Mouse (Mus musculus): ENCODE results near the gene Sfmbt1. TPM values are rescaled to one million over a fixed set of nuclear protein-coding genes. Genes with fewer than 3 reads are reported as not detected.

The Sfmbt1 gene
- total RNA-seq, 1 experiment: 7.0 TPM

GRCm38 (mm10) chr14:30704098-30704855, 10.4 kb upstream of the Sfmbt1 start:
- Histone ChIP-seq H3K4me1 (ENCODE audit: control insufficient read depth in 2 of 2, insufficient read depth in 2 of 2, low read length in 2 of 2, poor library complexity in 1 of 2) (peaks cover 0 to 4% of the 10 kb centered on the region in 2 experiments; a peak in 1 of 4 replicates), H3K36me3 (ENCODE audit: control insufficient read depth, insufficient read depth, low read length, poor library complexity, severe bottlenecking) (no peaks in the 10 kb centered on the region), H3K9ac (ENCODE audit: insufficient read depth, low read depth, low read length, poor library complexity, severe bottlenecking) (no peak overlapping the region), H3K4me3 (ENCODE audit: insufficient read depth in 1 of 2, low read depth in 1 of 2, low read length in 2 of 2, poor library complexity in 1 of 2, severe bottlenecking in 1 of 2) (no peak overlapping the region), H3K27ac (ENCODE audit: insufficient read depth, low read depth, low read length, poor library complexity, severe bottlenecking) (no peak overlapping the region), H3K9me3 (ENCODE audit: control insufficient read depth, insufficient read depth, low read depth, low read length) (no peaks in the 10 kb centered on the region)
- no peak for DNase-seq (ENCODE audit: low read depth, low spot score)
- TF ChIP-seq ZC3H11A (IDR thresholded peaks at IDR 0.05; ENCODE audit: borderline replicate concordance, low read depth, low read length) (no peak), CHD2 (IDR thresholded peaks at IDR 0.05; ENCODE audit: low read depth, low read length) (no peak), ZNF384 (IDR thresholded peaks at IDR 0.05; ENCODE audit: low read depth, low read length) (no peak), HCFC1 (IDR thresholded peaks at IDR 0.05; ENCODE audit: borderline replicate concordance, insufficient read depth, low read length) (no peak), MAFK (IDR thresholded peaks at IDR 0.05; ENCODE audit: insufficient read depth, low read depth, low read length) (no peak)
- in situ Hi-C loops (cut with MboI; ENCODE audit: low sequenced_read_pairs in 2 of 2, unreplicated experiment in 2 of 2): no loop called here

- in situ Hi-C loops (cut with MboI; ENCODE audit: low sequenced_read_pairs in 2 of 2, unreplicated experiment in 2 of 2): no loop called here
- DNase-seq (ENCODE audit: low read depth, low spot score): no peak
- H3K36me3 ChIP-seq (ENCODE audit: control insufficient read depth, insufficient read depth, low read length, poor library complexity, severe bottlenecking): no peaks in the 10 kb centered on the region
- no peaks in the 10 kb centered on the region for H3K9me3 ChIP-seq (ENCODE audit: control insufficient read depth, insufficient read depth, low read depth, low read length)
- no peaks in the 10 kb centered on the region for H3K4me1 ChIP-seq (ENCODE audit: control insufficient read depth in 2 of 2, insufficient read depth in 2 of 2, low read length in 2 of 2, poor library complexity in 1 of 2)
- TF ChIP-seq HCFC1 (IDR thresholded peaks at IDR 0.05; ENCODE audit: borderline replicate concordance, insufficient read depth, low read length) (no peak), CHD2 (IDR thresholded peaks at IDR 0.05; ENCODE audit: low read depth, low read length) (no peak), MAFK (IDR thresholded peaks at IDR 0.05; ENCODE audit: insufficient read depth, low read depth, low read length) (no peak), ZNF384 (IDR thresholded peaks at IDR 0.05; ENCODE audit: low read depth, low read length) (no peak), ZC3H11A (IDR thresholded peaks at IDR 0.05; ENCODE audit: borderline replicate concordance, low read depth, low read length) (no peak)
- no peak overlapping the region for H3K9ac ChIP-seq (ENCODE audit: insufficient read depth, low read depth, low read length, poor library complexity, severe bottlenecking)
- no peak overlapping the region for H3K4me3 ChIP-seq (ENCODE audit: insufficient read depth in 1 of 2, low read depth in 1 of 2, low read length in 2 of 2, poor library complexity in 1 of 2, severe bottlenecking in 1 of 2)
- no peak overlapping the region for H3K27ac ChIP-seq (ENCODE audit: insufficient read depth, low read depth, low read length, poor library complexity, severe bottlenecking)
These were observed 2.8 kb upstream of the Sfmbt1 start for GRCm38 (mm10) chr14:30711892-30712291.

GRCm38 (mm10) chr14:30713769-30714168, 880 bp upstream of the Sfmbt1 start:
- in situ Hi-C loops (cut with MboI; ENCODE audit: low sequenced_read_pairs in 2 of 2, unreplicated experiment in 2 of 2): no loop called here
- no peak overlapping the region for H3K9ac ChIP-seq (ENCODE audit: insufficient read depth, low read depth, low read length, poor library complexity, severe bottlenecking)
- H3K4me3 ChIP-seq (ENCODE audit: insufficient read depth in 1 of 2, low read depth in 1 of 2, low read length in 2 of 2, poor library complexity in 1 of 2, severe bottlenecking in 1 of 2): no peak overlapping the region
- no peaks in the 10 kb centered on the region for H3K9me3 ChIP-seq (ENCODE audit: control insufficient read depth, insufficient read depth, low read depth, low read length)
- DNase-seq (ENCODE audit: low read depth, low spot score): no peak
- no peaks in the 10 kb centered on the region for H3K36me3 ChIP-seq (ENCODE audit: control insufficient read depth, insufficient read depth, low read length, poor library complexity, severe bottlenecking)
- H3K27ac ChIP-seq (ENCODE audit: insufficient read depth, low read depth, low read length, poor library complexity, severe bottlenecking): no peak overlapping the region
- no peaks in the 10 kb centered on the region for H3K4me1 ChIP-seq (ENCODE audit: control insufficient read depth in 2 of 2, insufficient read depth in 2 of 2, low read length in 2 of 2, poor library complexity in 1 of 2)
- TF ChIP-seq ZNF384 (IDR thresholded peaks at IDR 0.05; ENCODE audit: low read depth, low read length) (no peak), MAFK (IDR thresholded peaks at IDR 0.05; ENCODE audit: insufficient read depth, low read depth, low read length) (no peak), HCFC1 (IDR thresholded peaks at IDR 0.05; ENCODE audit: borderline replicate concordance, insufficient read depth, low read length) (no peak), ZC3H11A (IDR thresholded peaks at IDR 0.05; ENCODE audit: borderline replicate concordance, low read depth, low read length) (no peak), CHD2 (IDR thresholded peaks at IDR 0.05; ENCODE audit: low read depth, low read length) (no peak)

GRCm38 (mm10) chr14:30715618-30716050, 985 bp downstream of the Sfmbt1 start:
- Histone ChIP-seq H3K9ac (ENCODE audit: insufficient read depth, low read depth, low read length, poor library complexity, severe bottlenecking) (peak overlapping the region; percentile 84), H3K27ac (ENCODE audit: insufficient read depth, low read depth, low read length, poor library complexity, severe bottlenecking) (peak overlapping the region; percentile 49; the same call in 1 of the 2 replicates), H3K36me3 (ENCODE audit: control insufficient read depth, insufficient read depth, low read length, poor library complexity, severe bottlenecking) (no peaks in the 10 kb centered on the region), H3K9me3 (ENCODE audit: control insufficient read depth, insufficient read depth, low read depth, low read length) (no peaks in the 10 kb centered on the region), H3K4me3 (ENCODE audit: insufficient read depth in 1 of 2, low read depth in 1 of 2, low read length in 2 of 2, poor library complexity in 1 of 2, severe bottlenecking in 1 of 2) (peak overlapping the region; percentile 87 to 93), H3K4me1 (ENCODE audit: control insufficient read depth in 2 of 2, insufficient read depth in 2 of 2, low read length in 2 of 2, poor library complexity in 1 of 2) (no peaks in the 10 kb centered on the region)
- no peak for TF ChIP-seq CHD2 (IDR thresholded peaks at IDR 0.05; ENCODE audit: low read depth, low read length)
- TF ChIP-seq HCFC1 (IDR thresholded peaks at IDR 0.05; ENCODE audit: borderline replicate concordance, insufficient read depth, low read length): peak; percentile 2; the same call in 1 of the 2 replicates
- in situ Hi-C loops (cut with MboI; ENCODE audit: low sequenced_read_pairs in 2 of 2, unreplicated experiment in 2 of 2): no loop called here
- peak; percentile 45 for DNase-seq (ENCODE audit: low read depth, low spot score)

Data from ES-E14 (cell line).